Mouse (Mus musculus) lung, embryonic 14.5 days (tissue): ENCODE data around the gene Stx11. TPM values are rescaled to one million over a fixed set of nuclear protein-coding genes. Genes with fewer than 3 reads are reported as not detected.

ENCODE experiments used
- ATAC-seq: fragments of 200-750 bp; cut with Nextera tagmentation; 2 replicates; pipeline ENCODE4 v1.8.0; 2017; ENCODE audit warnings: mild to moderate bottlenecking, moderate TSS enrichment, moderate library complexity; ENCODE audit not compliant: insufficient read depth
- DNase-seq: peaks from one replicate; pipeline ENCODE4 v3.0.0-alpha.2; 2015
- H3K27ac ChIP-seq: fragments of 300-500 bp; sonication (generic); 2 replicates; pipeline ENCODE4 v1.5.1; 2014; ENCODE audit warnings: low read depth, mild to moderate bottlenecking, moderate library complexity
- H3K27me3 ChIP-seq: fragments of 300-500 bp; sonication (generic); 2 replicates; pipeline ENCODE4 v1.6.1; 2014; ENCODE audit warnings: low read length, control low read depth; ENCODE audit not compliant: insufficient read depth
- H3K36me3 ChIP-seq: fragments of 300-500 bp; sonication (generic); 2 replicates; pipeline ENCODE4 v1.6.1; 2014; ENCODE audit warnings: control low read depth; ENCODE audit not compliant: insufficient read depth
- H3K4me1 ChIP-seq: fragments of 300-500 bp; sonication (generic); 2 replicates; pipeline ENCODE4 v1.6.1; 2014; ENCODE audit warnings: antibody characterized with exemption, control low read depth; ENCODE audit not compliant: insufficient read depth
- H3K4me2 ChIP-seq: fragments of 300-500 bp; sonication (generic); 2 replicates; pipeline ENCODE4 v1.6.1; 2014; ENCODE audit warnings: mild to moderate bottlenecking
- H3K4me3 ChIP-seq: fragments of 300-500 bp; sonication (generic); 2 replicates; pipeline ENCODE4 v1.5.1; 2014; ENCODE audit warnings: low read depth, low read length
- H3K9ac ChIP-seq: fragments of 300-500 bp; sonication (generic); 2 replicates; pipeline ENCODE4 v1.6.1; 2014
- H3K9me3 ChIP-seq: fragments of 300-500 bp; sonication (generic); 2 replicates; pipeline ENCODE4 v1.6.1; 2016; ENCODE audit warnings: low read depth, low read length, control low read depth
- CTCF ChIP-seq: IDR thresholded peaks from 2 replicates; pipeline ENCODE4 v1.5.1; 2016; ENCODE audit warnings: antibody characterized with exemption, low read depth
- WGBS: fragments of 180-500 bp; shearing (Covaris S2); extraction: QIAGEN DNeasy Blood & Tissue Kit; methylation state at CpG from one replicate; pipeline ENCODE4 v1.1.7; 2014; 5-methylcytosine and 5-hydroxymethylcytosine counted together
- polyA plus RNA-seq: library from polyadenylated mRNA; unstranded; fragments of >200 nt; fragmentation: Nextera tagmentation; extraction: Ambion mirVana; gene quantifications from 2 replicates; pipeline ENCODE4 v1.2.1, GENCODE M21; 2014

The Stx11 gene
- polyA plus RNA-seq, 1 experiment from 2014 or later, result 1.4 TPM

DNA sequence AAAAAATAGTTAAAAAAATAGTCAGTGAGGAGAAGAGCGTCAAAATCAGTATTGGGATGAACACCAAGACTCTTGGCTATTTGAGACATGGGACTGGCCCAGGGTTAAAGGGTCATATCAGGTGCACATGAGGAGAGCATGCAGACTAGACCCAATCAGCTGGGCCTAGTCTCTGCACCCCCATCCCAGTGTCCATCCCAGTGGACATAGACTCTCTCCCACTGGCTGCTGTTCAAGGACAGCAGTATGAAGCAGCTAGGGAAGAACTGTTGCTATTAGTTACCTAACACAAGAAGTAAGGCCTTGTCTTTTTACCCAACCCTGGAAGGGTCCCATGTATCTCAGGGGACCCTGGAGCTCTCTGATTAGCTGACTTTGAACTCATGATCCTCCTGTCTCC, 49.9 kb downstream of the Stx11 start:
- TF ChIP-seq CTCF, result no peak
- Histone ChIP-seq H3K36me3 (no peaks in the 10 kb centered on the region), H3K4me2 (no peak overlapping the region), H3K27ac (no peak overlapping the region), H3K4me3 (no peak overlapping the region), H3K27me3 (no peaks in the 10 kb centered on the region), H3K4me1 (0 out of 2 replicates have a peak, but pooled peaks cover 3% of the 10 kb centered on the region), H3K9me3 (no peaks in the 10 kb centered on the region), H3K9ac (no peak overlapping the region)
- ATAC-seq (no peak), DNase-seq (no peak)
- WGBS, result 89% methylated on average over 1 of the region's 1 CpGs

DNA sequence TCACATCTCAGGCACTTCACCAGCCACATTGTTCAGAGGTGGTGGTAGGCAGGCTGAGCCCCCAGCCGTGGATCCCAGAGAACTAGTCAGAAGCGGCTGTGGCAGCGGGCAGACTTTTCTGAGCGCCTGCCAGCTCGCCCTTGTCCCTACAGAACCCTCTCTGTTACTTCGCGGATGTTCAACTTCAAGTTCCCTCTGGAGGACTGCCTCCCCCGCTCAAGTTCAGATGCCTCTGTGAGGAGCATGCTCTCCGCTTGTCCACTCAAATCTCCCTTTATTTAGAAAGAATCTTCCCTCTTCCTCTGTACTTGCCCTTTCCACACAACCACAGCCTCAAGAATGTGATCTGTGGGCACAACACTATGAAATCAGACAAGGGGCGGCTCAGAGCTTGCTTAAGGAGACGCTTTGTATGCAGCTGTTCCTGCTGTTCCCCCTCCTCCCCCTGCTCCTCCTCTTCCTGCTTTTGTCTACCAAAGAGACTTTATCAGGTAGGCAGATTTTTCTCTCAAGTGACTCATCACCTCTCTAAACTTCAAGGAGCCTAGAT, 52.0 kb downstream of the Stx11 start:
- no peaks in the 10 kb centered on the region for H3K9me3 ChIP-seq
- H3K4me3 ChIP-seq, result no peak overlapping the region
- ATAC-seq (peak; percentile 59; the same call in 1 of the 2 replicates), DNase-seq (peak; percentile 62)
- H3K9ac ChIP-seq, result peak overlapping the region; percentile 30
- TF ChIP-seq CTCF, result no peak
- peak overlapping the region; percentile 59; the same call in 1 of the 2 replicates for H3K27ac ChIP-seq
- no peaks in the 10 kb centered on the region for H3K27me3 ChIP-seq
- WGBS, result 33% methylated on average over 11 of the region's 11 CpGs
- H3K4me2 ChIP-seq, result peak overlapping the region; percentile 51
- no peaks in the 10 kb centered on the region for H3K36me3 ChIP-seq
- 0 out of 2 replicates have a peak, but pooled peaks cover 3% of the 10 kb centered on the region for H3K4me1 ChIP-seq

DNA sequence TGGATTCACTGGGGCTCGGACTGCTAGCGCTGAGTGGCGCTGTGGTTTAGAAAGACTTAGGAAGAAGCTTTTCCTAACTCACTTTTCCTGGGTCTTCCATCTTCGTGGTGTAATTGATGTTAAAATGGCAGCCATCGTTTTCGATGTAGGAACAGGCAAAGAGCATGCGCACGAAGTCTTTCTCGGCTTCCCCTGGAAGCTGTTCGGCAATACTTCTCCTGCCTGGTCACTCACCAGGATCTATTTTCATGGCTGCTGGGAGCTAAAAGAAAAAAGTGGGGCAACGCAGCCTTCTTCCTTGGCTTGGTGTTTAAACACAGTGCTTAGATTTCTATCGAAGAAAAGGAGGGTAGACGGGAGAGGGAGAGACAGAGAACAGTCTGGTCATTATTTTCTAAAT, 52.6 kb downstream of the Stx11 start:
- Histone ChIP-seq H3K4me3 (no peak overlapping the region), H3K4me1 (0 out of 2 replicates have a peak, but pooled peaks cover 3% of the 10 kb centered on the region), H3K4me2 (peak overlapping the region; percentile 51), H3K27ac (no peak overlapping the region), H3K9me3 (no peaks in the 10 kb centered on the region), H3K9ac (peak overlapping the region; percentile 30), H3K36me3 (no peaks in the 10 kb centered on the region), H3K27me3 (no peaks in the 10 kb centered on the region)
- ATAC-seq, result no peak
- no peak for TF ChIP-seq CTCF
- DNase-seq, result no peak
- 76% methylated on average over 13 of the region's 13 CpGs for WGBS

GRCm38 (mm10) chr10:12909891-12910290, 54.2 kb downstream of the Stx11 start:
- TF ChIP-seq CTCF, result no peak
- Histone ChIP-seq H3K9ac (no peak overlapping the region), H3K9me3 (no peaks in the 10 kb centered on the region), H3K27ac (no peak overlapping the region), H3K4me3 (no peak overlapping the region), H3K36me3 (no peaks in the 10 kb centered on the region), H3K4me1 (0 out of 2 replicates have a peak, but pooled peaks cover 3% of the 10 kb centered on the region), H3K27me3 (no peaks in the 10 kb centered on the region), H3K4me2 (no peak overlapping the region)
- 83% methylated on average over 2 of the region's 2 CpGs for WGBS
- no peak for ATAC-seq
- no peak for DNase-seq

- H3K9me3 ChIP-seq, result no peaks in the 10 kb centered on the region
- H3K36me3 ChIP-seq, result no peaks in the 10 kb centered on the region
- 74% methylated on average over 1 of the region's 1 CpGs for WGBS
- 0 out of 2 replicates have a peak, but pooled peaks cover 3% of the 10 kb centered on the region for H3K4me1 ChIP-seq
- H3K27ac ChIP-seq, result no peak overlapping the region
- no peak overlapping the region for H3K9ac ChIP-seq
- H3K4me2 ChIP-seq, result no peak overlapping the region
- H3K27me3 ChIP-seq, result no peaks in the 10 kb centered on the region
- TF ChIP-seq CTCF, result no peak
- ATAC-seq, result no peak
- no peak for DNase-seq
- H3K4me3 ChIP-seq, result no peak overlapping the region
Observed at GRCm38 (mm10) chr10:12909179-12909578, 54.9 kb downstream of the Stx11 start.

DNA sequence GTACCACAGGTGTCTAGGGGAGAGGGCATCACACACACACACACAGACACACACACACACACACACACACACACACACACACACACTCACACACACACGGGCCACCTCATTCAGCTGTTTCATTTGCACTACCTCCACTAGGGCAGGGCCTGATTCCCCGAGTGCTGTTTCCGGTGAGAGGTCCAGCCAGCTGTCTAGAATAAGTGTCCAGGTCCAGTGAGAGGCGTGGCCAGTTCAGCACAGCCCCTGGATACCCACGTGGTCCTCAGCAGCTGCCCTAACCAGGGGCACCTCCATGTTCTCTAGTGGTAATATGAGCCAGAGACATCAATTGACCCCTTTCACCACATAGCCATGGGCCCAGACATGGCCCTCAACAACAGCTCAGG, 60.0 kb downstream of the Stx11 start:
- H3K9me3 ChIP-seq, result no peaks in the 10 kb centered on the region
- H3K4me1 ChIP-seq, result no peaks in the 10 kb centered on the region
- DNase-seq (no peak), ATAC-seq (no peak)
- H3K4me2 ChIP-seq, result no peak overlapping the region
- no peak overlapping the region for H3K27ac ChIP-seq
- WGBS, result 64% methylated on average over 5 of the region's 5 CpGs
- no peak overlapping the region for H3K9ac ChIP-seq
- H3K4me3 ChIP-seq, result no peak overlapping the region
- H3K27me3 ChIP-seq, result no peaks in the 10 kb centered on the region
- H3K36me3 ChIP-seq, result no peaks in the 10 kb centered on the region
- TF ChIP-seq CTCF, result no peak

DNA sequence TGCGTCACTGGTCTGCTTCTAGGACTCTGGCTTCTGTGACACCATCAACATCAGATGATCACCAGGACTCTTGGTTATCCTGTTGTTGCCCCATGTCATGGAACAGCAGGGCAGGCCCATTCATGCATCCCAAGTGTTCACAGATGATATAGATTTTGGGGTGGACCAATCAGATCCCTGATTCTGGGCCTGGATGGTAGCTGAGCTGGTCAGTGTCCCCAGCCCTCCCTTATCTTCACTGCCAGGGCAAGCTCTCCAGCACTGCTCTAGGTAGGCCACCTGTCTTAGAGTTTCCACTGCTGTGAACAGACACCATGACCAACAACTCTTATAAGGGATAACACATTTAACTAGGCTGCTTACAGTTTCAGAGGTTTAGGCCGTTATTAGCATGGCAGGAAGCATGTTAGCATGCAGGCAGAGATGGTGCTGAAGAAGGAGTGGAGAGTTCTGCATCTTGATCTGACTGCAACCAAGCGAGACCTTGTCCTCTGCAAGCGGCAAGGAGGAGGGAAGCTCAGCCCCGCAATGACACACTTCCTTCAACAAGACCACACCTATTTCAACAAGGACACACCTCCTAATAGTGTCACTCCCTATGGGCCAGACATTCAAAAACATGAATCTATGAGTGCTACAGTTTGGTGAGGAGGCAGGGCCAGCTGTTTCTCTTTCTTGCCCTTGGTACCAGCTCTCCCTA, 60.5 kb downstream of the Stx11 start:
- DNase-seq (no peak), ATAC-seq (no peak)
- Histone ChIP-seq H3K4me3 (no peak overlapping the region), H3K27ac (no peak overlapping the region), H3K4me2 (no peak overlapping the region), H3K27me3 (no peaks in the 10 kb centered on the region), H3K4me1 (no peaks in the 10 kb centered on the region), H3K9ac (no peak overlapping the region), H3K9me3 (no peaks in the 10 kb centered on the region), H3K36me3 (no peaks in the 10 kb centered on the region)
- WGBS, result 90% methylated on average over 5 of the region's 5 CpGs
- no peak for TF ChIP-seq CTCF
